Mouse (Mus musculus) hindbrain, embryonic 16.5 days (tissue): ENCODE data around the gene Atf7. TPM values are rescaled to one million over a fixed set of nuclear protein-coding genes. Genes with fewer than 3 reads are reported as not detected.

ENCODE experiments used
- ATAC-seq: fragments of 200-750 bp; cut with Nextera tagmentation; 2 replicates; pipeline ENCODE4 v1.8.0; 2017; ENCODE audit warnings: moderate TSS enrichment, moderate library complexity
- H3K27ac ChIP-seq: fragments of 300-500 bp; sonication (generic); 2 replicates; pipeline ENCODE4 v1.5.1; 2014; ENCODE audit warnings: low read depth, mild to moderate bottlenecking, control low read depth, low read length, moderate library complexity
- H3K27me3 ChIP-seq: fragments of 300-500 bp; sonication (generic); replicated peaks from 2 replicates; pipeline ENCODE4 v1.6.1; 2014; ENCODE audit warnings: low read length; ENCODE audit not compliant: control insufficient read depth, insufficient read depth
- H3K36me3 ChIP-seq: fragments of 300-500 bp; sonication (generic); 2 replicates; pipeline ENCODE4 v1.6.1; 2014; ENCODE audit warnings: mild to moderate bottlenecking, low read length, moderate library complexity, mixed read lengths; ENCODE audit not compliant: control insufficient read depth, insufficient read depth
- H3K4me1 ChIP-seq: fragments of 300-500 bp; sonication (generic); 2 replicates; pipeline ENCODE4 v1.6.1; 2014; ENCODE audit warnings: low read depth, low read length; ENCODE audit not compliant: control insufficient read depth, insufficient read depth
- H3K4me2 ChIP-seq: fragments of 300-500 bp; sonication (generic); 2 replicates; pipeline ENCODE4 v1.6.1; 2014; ENCODE audit warnings: mild to moderate bottlenecking, low read length, control low read depth, moderate library complexity
- H3K4me3 ChIP-seq: fragments of 300-500 bp; sonication (generic); 2 replicates; pipeline ENCODE4 v1.5.1; 2014; ENCODE audit warnings: mild to moderate bottlenecking, low read length, control low read depth, moderate library complexity
- H3K9ac ChIP-seq: fragments of 300-500 bp; sonication (generic); 2 replicates; pipeline ENCODE4 v1.6.1; 2014; ENCODE audit warnings: low read depth, mild to moderate bottlenecking, control low read depth, low read length, moderate library complexity
- H3K9me3 ChIP-seq: fragments of 300-500 bp; sonication (generic); 2 replicates; pipeline ENCODE4 v1.6.1; 2014; ENCODE audit warnings: mild to moderate bottlenecking, low read length, moderate library complexity; ENCODE audit not compliant: control insufficient read depth
- WGBS: fragments of 180-500 bp; shearing (Covaris S2); extraction: QIAGEN DNeasy Blood & Tissue Kit; methylation state at CpG from one replicate; pipeline ENCODE4 v1.1.7; 2014; 5-methylcytosine and 5-hydroxymethylcytosine counted together
- polyA plus RNA-seq: library from polyadenylated mRNA; unstranded; fragments of >200 nt; fragmentation: Nextera tagmentation; extraction: Ambion mirVana; gene quantifications from 2 replicates; pipeline ENCODE4 v1.2.1, GENCODE M21; 2015

Gene Atf7
- polyA plus RNA-seq, 1 experiment from 2014 or later = 16.5 TPM

DNA sequence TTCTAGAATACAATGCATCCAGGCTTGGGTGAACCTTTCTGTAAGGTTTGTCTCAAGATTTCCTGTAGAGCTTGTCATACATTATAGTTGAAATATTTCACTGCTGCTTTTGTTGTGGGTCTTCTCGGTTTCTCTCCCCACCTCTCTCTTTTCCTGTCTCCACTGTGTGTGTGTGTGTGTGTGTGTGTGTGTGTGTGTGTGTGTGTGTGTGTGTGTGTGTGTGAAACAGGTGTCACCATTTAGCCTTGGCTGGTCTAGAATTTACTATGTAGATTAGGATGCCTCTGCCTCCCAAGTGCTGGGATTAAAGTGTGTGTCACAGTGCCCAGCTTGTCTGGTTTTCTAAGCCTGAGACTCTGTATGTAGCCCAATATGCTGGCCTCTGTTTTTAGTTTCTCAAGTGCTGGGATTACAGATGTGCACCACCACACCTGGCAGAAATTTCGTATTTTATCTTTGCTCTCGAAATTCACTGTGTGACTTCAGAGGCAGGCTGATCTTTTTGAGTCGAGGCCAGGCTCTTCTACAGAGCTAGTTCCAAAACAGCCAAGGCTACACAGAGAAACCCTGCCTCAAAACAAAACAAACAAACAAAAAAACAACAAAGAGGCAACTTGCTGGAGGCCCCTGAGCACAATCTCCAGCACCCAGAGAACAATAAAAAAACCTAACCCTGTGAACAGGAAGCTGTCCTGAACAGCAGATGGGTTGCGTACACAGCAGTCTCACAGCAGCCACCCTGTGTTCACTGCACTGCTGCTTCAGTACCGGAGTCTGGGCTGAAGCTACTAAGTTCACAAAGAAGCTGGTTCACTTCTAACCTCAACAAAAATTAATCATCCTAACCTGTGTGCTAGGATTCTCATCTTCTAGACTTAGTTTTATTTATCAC lies 98.9 kb downstream of the Atf7 start:
- 92% methylated on average over 6 of the region's 6 CpGs for WGBS
- Histone ChIP-seq H3K27me3 (no peaks in the 10 kb centered on the region), H3K9ac (no peak overlapping the region), H3K36me3 (peaks cover 24% of the 10 kb centered on the region), H3K4me1 (no peaks in the 10 kb centered on the region), H3K4me2 (no peak overlapping the region), H3K9me3 (no peaks in the 10 kb centered on the region), H3K27ac (no peak overlapping the region), H3K4me3 (no peak overlapping the region)
- ATAC-seq = no peak

DNA sequence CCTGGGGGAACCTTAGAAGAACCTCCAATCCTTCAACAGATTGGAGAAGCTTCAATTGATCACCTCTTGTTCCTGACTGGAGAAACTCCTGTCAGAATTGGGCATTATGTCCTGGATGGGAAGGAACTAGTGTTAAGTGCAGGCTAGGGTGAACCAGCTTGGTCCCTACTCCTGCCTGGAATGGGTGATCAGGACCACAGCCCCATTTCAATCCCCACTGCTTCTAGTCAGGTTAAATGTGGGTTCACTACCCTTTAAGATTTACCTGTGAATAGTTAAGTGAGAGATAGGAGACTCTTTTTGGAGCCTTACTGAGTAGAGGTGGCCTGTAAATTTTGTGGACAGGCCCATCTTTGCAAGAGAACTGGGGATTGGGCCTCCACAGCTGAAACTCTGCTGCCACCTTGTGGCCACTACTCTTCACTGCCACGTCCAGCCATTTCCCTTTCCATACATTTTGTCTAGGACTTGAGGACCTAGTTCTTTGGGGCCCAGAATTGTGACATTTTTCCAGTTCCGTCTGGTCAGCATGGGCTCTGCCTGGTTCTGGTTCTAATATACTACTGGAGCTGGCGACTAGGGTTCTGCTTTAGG lies 100.3 kb downstream of the Atf7 start, which contains the start of gene Npff:
Gene Npff (minus strand): TSS at position 51 of the 594 bp plus-strand sequence.
- H3K9ac ChIP-seq = no peak within 1 kb of the TSS
- H3K36me3 ChIP-seq = peaks cover 20% of the 10 kb centered on the region
- H3K27me3 ChIP-seq = no peaks in the 10 kb centered on the region
- 0 out of 2 replicates have a peak within 1 kb of the TSS, but pooled peaks have one; percentile 2 for H3K27ac ChIP-seq
- no peak within 1 kb of the TSS for H3K4me2 ChIP-seq
- no peaks in the 10 kb centered on the region for H3K4me1 ChIP-seq
- ATAC-seq = 0 out of 2 replicates have a peak, but pooled peaks have one; percentile 38
- WGBS = 3% methylated on average over 3 of the region's 3 CpGs
- no peak within 1 kb of the TSS for H3K4me3 ChIP-seq
- H3K9me3 ChIP-seq = no peaks in the 10 kb centered on the region

DNA sequence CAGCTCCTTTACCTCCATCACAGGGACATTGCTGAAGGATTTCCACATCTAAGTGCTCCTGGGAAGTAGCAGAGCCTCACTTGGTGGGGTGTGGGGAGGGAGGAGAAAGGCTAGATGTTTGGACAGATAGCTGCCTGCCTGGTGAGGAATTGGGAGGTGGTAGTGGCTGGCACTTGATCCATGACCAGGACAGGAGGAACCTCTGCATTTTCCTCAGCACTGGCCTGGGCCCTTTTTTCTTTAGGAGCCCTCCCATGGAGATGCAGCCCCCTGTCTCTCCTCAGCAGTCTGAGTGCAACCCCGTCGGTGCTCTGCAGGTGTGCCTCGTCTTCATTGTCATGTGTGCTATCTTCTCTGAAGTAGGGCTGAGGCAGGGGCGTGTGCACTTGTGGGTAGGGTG lies 103.8 kb downstream of the Atf7 start:
- Histone ChIP-seq H3K4me1 (peaks cover 9% of the 10 kb centered on the region), H3K27me3 (no peaks in the 10 kb centered on the region), H3K9me3 (no peaks in the 10 kb centered on the region), H3K4me2 (no peak overlapping the region), H3K36me3 (peaks cover 13% of the 10 kb centered on the region; the same call in 1 of the 2 replicates), H3K9ac (no peak overlapping the region), H3K4me3 (no peak overlapping the region), H3K27ac (no peak overlapping the region)
- no peak for ATAC-seq
- WGBS = 90% methylated on average over 4 of the region's 4 CpGs

DNA sequence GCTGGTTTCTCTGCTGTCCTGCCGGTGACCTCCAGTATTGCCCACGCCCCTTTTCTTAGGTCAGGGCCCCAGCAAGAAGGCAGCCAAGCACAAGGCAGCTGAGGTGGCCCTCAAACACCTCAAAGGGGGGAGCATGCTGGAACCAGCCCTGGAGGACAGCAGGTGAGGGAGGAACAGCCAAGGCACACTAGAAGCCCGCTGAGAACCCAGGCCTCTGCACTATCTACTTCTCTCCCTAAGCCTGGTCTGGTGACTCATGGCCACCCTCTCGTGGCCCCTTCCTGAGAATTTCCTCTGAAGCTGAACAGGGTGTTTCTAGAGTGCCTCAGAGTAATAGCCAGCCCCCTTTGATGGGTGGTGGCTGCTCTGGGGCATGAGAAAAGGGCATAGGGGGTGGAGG lies 104.8 kb downstream of the Atf7 start:
- no peak overlapping the region for H3K4me3 ChIP-seq
- no peak overlapping the region for H3K27ac ChIP-seq
- H3K36me3 ChIP-seq = peaks cover 13% of the 10 kb centered on the region; the same call in 1 of the 2 replicates
- 85% methylated on average over 4 of the region's 4 CpGs for WGBS
- H3K4me2 ChIP-seq = no peak overlapping the region
- no peaks in the 10 kb centered on the region for H3K27me3 ChIP-seq
- H3K9me3 ChIP-seq = no peaks in the 10 kb centered on the region
- H3K4me1 ChIP-seq = peaks cover 15% of the 10 kb centered on the region
- H3K9ac ChIP-seq = no peak overlapping the region; the same call in 1 of the 2 replicates
- no peak for ATAC-seq

DNA sequence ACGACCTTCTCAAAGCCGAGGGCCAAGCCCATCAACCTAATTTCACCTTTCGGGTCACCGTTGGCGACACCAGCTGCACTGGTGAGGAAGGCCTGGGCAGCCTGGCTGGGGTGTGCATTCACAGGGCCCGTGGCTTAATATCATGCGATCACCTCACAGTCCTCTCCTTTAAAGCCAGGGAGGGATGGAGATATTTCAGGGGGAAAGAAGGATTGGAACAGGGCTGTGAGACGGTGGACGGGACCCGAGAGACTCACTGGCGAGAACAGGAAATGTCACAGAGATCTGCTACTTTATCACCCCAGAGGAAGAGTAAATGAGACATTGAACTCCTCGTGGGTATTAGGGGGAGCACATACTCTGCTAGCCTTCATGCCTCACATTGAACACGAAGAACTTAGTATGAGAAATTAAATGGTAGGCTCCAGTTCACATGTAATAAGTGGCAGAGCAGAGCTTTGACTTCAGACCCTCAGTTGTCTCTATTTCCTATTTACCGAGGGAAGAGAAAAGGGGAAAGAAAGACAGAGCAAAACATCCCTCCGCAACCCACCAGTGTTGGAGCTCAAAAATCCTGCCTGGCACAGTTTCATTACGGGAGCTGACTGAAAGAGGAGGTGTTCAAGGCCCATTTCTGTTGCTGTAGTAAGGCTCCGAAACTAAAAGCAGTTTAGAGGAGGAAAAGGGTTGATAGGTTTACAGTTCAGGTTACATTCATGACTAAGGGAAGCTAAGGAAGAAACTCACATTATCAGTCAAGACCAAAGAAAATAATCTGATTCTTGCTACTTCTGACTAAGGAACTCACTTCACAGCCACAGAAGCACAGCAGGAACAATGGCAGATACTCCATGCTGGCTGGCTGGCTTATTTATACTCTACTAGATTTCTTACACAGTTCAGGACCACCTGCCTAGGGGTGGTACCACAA lies 105.8 kb downstream of the Atf7 start:
- peaks cover 13% of the 10 kb centered on the region; the same call in 1 of the 2 replicates for H3K36me3 ChIP-seq
- H3K27ac ChIP-seq = peak overlapping the region; percentile 100
- no peaks in the 10 kb centered on the region for H3K9me3 ChIP-seq
- H3K4me1 ChIP-seq = peaks cover 24% of the 10 kb centered on the region
- 71% methylated on average over 16 of the region's 17 CpGs for WGBS
- peak overlapping the region; percentile 66 for H3K4me2 ChIP-seq
- peak overlapping the region; percentile 89 for H3K9ac ChIP-seq
- no peak for ATAC-seq
- no peaks in the 10 kb centered on the region for H3K27me3 ChIP-seq
- H3K4me3 ChIP-seq = peak overlapping the region; percentile 75

DNA sequence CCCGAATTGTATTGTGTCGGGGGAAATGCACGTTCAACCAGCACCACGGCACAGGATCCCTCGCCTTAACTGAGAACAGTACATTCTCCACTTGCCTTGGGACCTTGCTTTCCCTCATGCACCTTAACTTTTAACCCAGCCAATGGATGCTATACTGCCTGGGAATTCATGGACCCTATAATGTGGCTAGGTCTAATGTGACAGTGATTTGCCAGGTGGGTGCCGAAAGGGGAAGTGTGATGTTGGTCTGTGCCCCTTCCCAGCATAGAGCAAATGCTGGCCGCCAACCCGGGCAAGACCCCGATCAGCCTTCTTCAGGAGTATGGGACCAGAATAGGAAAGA lies 106.4 kb downstream of the Atf7 start:
- no peak for ATAC-seq
- H3K9ac ChIP-seq = peak overlapping the region; percentile 89
- no peaks in the 10 kb centered on the region for H3K9me3 ChIP-seq
- H3K27me3 ChIP-seq = no peaks in the 10 kb centered on the region
- peak overlapping the region; percentile 66 for H3K4me2 ChIP-seq
- WGBS = 9% methylated on average over 9 of the region's 9 CpGs
- peaks cover 12% of the 10 kb centered on the region; the same call in 1 of the 2 replicates for H3K36me3 ChIP-seq
- peak overlapping the region; percentile 75 for H3K4me3 ChIP-seq
- peak overlapping the region; percentile 100 for H3K27ac ChIP-seq
- peaks cover 29% of the 10 kb centered on the region for H3K4me1 ChIP-seq

DNA sequence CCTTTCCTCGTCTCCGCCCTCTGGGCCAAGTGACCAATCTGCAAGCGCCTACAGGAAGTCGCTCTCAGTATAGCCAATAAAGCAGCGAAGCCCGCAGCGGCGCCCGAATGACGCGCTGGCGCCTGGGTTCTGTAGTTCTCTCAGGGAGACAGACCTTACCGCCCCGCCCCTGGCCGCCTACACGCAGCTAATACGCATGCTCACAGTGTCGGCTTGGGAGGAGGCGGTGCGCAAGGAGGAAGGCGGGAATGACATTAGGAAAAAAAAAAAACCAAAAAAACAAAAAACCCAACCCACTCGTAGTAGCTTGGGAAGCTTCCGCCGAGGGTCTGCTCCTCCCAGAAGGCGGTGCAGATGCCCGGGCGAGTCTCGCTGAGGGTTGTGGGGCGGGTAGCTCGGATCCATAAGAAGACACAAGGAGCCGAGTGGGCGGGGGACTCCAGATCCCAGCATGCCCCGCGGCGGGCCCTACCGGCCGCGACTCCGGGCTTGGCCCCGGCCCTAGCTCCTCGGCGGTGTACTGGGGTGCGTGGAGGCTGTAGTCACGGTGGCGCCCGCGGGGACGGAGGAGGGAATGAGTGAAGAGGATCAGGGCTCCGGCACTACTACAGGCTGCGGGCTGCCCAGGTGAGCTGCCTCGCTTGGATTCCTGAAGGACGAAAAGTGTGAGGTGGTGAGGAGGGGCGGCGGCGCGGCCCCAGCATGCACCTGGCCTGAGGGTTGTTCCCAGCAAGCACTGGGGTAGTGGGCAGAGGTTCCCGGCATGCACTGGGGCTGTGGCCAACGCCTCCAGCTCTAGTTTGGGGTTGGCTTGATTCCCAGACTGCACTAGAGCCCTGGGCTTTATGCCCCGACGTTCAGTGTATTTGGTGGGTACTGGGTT lies 107.0 kb downstream of the Atf7 start, which contains the start of gene Tarbp2:
Gene Tarbp2 (plus strand): TSS at position 217 of the 883 bp plus-strand sequence.
- peak within 1 kb of the TSS; percentile 89 for H3K9ac ChIP-seq
- peaks cover 10% of the 10 kb centered on the region; the same call in 1 of the 2 replicates for H3K36me3 ChIP-seq
- peak within 1 kb of the TSS; percentile 94 for H3K4me2 ChIP-seq
- H3K9me3 ChIP-seq = no peaks in the 10 kb centered on the region
- WGBS = 1% methylated on average over 58 of the region's 60 CpGs
- peaks cover 29% of the 10 kb centered on the region for H3K4me1 ChIP-seq
- H3K27me3 ChIP-seq = no peaks in the 10 kb centered on the region
- peak; percentile 93 for ATAC-seq
- peak within 1 kb of the TSS; percentile 100 for H3K27ac ChIP-seq
- H3K4me3 ChIP-seq = peak within 1 kb of the TSS; percentile 75

DNA sequence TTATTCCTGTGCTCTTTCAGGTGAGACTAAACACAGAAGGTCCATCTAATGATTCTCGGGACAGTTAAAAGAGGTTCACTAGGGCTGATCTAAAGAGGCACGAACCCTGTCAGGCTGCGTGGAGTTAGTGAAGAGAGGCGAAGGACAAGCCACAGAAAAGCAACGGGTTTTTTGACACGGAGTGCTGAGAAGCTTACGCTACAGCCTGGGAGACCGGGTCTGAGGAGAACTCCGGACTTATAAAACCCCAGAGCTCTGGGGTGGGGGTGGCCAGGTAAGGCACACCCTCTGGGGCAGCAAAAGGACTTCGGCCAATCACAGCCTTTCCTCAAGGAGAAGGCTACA lies 107.7 kb downstream of the Atf7 start:
- ATAC-seq = no peak
- Histone ChIP-seq H3K27ac (peak overlapping the region; percentile 100), H3K4me3 (peak overlapping the region; percentile 75), H3K36me3 (peaks cover 10% of the 10 kb centered on the region; the same call in 1 of the 2 replicates), H3K4me1 (peaks cover 33% of the 10 kb centered on the region), H3K9me3 (no peaks in the 10 kb centered on the region), H3K27me3 (no peaks in the 10 kb centered on the region), H3K4me2 (peak overlapping the region; percentile 94), H3K9ac (peak overlapping the region; percentile 88)
- 0% methylated on average over 10 of the region's 10 CpGs for WGBS
